Mouse (Mus musculus) cerebellum, postnatal 4 days (tissue): Measurements from ENCODE around the gene Arid1b.
"Not testable (repeated sequence)": the region's sequence is repeated elsewhere in the genome, so short reads cannot be mapped to it uniquely, and the experiment has no call there.

ENCODE experiments used
- DNase-seq, 2 experiments: peaks; one replicate each; pipeline ENCODE4 v3.0.0; 2022; ENCODE audit warnings: low spot score in 2 of 2, mixed read lengths in 1 of 2

Gene Arid1b

DNA sequence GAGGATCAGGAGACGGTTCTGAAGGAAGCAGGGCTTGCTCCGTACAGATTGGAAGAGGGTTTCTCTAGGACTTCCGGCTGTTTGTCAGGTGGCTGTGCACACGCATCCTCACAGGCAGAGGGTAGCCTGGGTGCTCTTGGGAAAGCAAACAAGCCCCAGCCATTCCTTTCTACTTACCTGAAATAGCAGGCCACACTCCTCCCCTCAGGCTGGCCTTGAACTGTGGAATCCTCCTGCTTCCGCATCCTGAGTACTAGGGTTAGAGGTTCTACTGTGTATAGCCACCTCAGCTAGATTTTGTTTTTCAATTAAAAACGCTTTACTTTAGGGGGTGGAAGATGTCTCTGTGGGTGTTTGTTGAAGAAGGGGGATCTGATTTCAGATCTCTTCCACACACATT, 90.9 kb downstream of the Arid1b start:
- no peak for DNase-seq

DNA sequence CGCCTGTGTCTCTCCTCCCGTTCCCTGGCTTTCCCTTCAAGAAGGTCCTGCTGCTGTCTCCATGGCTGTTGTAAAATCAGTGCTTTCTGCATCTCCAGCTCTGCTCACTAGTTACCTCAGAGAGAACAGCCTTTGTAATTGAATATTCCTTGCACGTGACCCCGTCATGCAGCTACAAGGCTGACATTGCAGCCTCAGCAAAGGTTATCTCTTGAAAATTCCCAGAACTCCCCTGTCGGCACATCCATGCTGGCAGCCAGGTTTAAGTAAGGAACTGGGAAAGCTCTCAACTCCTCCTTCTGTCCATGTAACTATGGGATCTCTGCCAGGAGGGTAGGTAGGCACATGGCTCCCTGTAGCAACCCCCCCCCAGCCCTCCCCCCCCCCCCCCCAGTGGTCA, 91.8 kb downstream of the Arid1b start:
- DNase-seq, result no peak

DNA sequence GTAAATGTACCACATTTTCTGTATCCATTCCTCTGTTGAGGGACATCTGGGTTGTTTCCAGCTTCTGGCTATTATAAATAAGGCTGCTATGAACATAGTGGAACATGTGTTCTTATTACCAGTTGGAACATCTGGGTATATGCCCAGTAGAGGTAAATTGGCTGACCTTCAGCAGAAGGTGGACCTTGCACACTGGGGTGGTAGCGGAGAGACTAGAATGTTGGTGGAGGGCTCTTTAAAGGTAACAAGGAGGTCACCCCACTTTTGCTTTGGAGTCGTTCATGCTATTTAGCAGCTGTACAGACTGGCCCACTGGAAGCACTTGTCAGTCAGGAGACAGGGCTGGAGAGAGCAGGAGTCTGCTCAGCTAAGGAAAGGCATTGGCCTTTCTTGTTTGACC, 94.1 kb downstream of the Arid1b start:
- not testable (repeated sequence) for DNase-seq

DNA sequence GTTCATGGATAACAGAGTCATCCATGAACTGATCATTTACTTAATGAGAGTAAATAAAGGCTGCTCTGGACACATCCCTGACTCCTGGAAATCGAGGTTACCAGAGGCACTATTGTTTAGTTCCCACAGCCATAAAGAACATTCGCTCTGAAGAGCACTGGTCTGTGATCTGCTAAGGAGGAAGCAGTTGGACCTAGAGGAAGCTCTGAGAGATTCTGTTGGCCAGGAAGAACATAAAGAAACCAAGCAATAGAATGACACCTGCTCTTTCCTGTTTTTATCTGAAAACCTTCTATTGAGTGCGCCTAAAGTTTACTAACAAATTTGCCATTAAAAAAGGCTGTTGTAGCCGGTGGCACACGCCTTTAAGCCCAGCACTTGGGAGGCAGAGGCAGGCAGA, 94.7 kb downstream of the Arid1b start:
- DNase-seq, result no peak

DNA sequence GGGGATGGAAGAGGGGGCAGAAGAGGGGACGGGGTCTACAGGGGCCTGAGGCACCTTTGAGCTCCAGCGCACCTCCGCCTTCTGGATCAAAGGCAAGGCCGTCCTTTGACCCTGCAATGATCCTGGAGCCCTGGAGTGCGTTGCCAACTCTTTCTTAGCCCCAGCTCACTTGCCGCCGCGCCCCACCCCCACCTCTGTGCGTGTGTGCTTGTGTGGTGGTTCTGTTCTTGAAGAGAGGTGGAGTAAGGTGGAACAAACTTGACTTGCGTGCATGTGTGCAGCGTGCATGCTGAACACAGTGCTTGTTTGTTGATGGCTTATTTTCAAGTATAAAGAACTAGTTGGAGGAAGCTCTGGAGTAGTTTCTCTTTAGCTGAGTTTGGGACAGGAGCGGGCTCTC, 95.4 kb downstream of the Arid1b start:
- DNase-seq, result no peak

DNA sequence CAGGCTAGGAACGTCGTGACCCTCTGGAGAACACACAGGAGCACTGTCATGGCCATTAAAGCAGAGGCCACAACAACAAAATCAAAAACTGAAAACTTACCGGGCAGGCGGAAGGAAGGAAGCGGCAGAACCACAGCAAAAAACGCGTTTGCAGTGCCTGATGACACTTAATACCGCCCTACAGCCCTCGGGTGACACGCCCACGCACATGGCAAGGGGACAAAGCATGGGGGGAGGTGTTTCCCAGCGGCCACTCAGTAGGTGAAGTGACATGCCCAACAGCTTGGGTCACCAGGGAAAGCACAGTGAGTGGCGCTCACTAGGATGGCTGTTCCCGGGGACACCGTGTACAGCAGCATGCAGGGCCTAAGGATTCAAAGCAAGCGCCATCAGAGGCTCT, 97.4 kb downstream of the Arid1b start:
- DNase-seq, result no peak

DNA sequence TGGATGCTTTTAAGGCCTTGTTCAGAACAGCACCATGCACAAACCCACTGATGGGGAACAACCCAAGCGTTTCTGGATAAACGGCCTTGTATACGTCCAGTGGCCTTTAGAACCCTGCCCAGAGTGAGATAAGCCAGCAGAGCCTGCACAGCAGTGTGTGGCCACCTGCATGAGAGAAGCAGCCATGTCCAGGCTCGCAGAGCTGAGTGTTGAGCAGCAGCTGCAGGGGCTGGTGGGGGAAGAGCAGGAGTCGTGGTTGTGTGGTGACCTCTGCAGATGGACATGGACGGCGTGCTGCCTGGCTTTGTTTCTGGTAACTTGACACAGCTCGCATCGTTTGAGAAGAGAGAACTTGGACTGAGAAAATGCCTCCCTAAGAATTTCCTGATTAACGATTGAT, 97.8 kb downstream of the Arid1b start:
- no peak for DNase-seq

DNA sequence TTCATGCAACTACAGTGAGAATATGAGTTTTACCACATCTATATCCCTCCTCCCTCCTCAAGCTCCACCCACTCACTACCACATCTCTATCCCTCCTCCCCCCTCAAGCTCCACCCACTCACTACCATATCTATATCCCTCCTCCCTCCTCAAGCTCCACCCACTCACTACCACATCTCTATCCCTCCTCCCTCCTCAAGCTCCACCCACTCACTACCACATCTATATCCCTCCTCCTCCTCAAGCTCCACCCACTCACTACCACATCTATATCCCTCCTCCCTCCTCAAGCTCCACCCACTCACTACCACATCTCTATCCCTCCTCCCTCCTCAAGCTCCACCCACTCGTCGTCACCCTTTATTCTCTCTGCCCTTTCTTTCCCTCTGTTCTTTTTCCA, 99.2 kb downstream of the Arid1b start:
- DNase-seq, result not testable (repeated sequence)

DNA sequence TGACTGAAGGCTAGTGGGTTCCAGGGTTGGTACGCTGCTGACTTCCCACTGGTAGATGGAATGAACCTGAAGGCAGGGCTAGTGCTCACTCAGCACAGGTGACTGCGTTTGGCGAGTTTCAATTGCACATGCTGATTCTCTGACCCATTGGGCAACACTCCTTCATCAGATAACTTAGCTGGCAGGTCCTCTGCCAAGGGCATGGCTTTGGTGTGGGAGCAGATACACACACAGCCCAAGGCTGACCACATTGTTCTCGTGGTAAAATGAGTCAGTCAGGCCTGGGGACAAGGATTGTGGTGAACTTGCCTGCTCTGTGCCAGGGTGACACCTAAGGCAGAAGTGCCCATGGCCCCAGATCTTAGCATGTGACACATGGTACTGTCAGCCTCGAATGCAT, 100.5 kb downstream of the Arid1b start:
- DNase-seq, result no peak

DNA sequence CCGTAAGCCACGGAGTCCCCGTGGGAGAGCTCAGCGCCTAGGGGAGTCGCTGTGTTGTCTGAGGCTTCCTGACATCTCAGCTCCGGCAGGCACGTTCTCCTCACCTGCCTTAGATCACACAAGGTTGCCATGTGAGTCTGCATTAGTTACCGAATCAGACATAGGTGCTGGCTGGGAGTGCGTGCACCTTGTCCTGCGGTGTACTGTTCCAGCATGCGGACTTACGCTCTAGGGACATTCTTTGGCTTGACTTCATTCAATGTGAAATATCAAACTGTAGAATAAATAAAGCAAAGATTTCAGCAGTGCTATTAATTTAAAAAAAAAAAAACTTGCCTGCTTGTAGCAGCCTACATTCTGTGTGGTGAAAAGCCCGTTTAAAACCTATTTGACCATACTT, 101.6 kb downstream of the Arid1b start:
- DNase-seq, result no peak

DNA sequence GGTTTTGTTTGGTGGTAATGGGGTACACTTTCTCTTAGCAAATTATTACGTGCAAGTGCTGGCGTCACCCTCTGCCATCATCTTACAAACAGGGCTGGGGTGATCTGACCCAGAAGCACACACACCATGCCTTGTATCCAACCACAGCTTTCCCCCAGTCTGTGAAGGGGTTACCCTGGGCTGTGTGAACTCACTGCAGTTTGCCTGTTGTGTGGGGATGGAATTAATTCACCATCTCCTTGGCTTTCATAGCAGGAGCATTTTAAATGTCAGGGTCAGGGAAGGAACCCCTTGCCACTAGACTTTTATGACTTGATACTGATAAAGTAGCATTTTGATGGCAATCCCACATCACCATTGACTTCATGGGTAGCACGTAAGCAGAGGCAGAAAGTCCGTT, 102.9 kb downstream of the Arid1b start:
- no peak for DNase-seq

DNA sequence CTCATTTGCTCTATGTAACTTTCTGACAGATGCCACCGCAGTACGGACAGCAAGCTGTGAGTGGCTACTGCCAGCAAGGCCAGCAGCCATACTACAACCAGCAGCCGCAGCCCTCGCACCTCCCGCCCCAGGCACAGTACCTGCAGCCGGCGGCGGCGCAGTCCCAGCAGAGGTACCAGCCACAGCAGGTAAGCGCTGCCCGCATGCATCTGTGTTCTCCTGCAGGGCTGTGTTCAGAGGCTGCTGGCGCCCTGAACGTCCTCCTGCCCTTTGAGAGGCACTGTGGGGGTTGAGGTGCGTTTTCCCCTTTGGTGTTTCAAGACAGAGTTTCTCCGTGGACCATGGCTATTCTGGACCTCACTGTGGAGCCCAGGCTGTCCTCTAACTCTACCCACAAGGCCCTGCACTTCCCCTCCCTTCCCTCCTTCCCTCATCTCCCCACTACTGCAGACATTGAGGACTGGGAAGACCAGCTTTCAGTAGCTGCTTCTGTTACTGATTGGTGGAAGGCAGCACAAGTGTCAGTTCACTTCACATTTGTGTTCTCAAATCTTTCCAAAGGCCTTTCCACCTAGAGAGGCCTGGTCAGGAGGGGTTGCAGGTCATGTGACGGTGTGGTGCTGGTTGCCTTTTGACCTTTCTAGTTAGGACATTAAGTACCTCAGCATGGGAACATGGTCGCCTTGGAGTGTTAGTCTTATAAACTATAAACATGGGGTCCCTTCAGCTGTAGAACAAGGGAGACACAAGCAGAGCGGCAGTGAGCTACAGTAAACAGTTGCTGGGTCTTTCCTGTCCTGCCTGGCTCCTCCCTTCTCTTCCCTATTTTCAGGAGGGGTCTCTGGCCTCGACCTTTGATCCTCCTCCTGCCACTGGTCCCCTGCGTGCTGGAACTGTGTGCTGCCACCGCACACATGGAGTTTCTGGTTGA, 103.7 kb downstream of the Arid1b start:
- no peak for DNase-seq

DNA sequence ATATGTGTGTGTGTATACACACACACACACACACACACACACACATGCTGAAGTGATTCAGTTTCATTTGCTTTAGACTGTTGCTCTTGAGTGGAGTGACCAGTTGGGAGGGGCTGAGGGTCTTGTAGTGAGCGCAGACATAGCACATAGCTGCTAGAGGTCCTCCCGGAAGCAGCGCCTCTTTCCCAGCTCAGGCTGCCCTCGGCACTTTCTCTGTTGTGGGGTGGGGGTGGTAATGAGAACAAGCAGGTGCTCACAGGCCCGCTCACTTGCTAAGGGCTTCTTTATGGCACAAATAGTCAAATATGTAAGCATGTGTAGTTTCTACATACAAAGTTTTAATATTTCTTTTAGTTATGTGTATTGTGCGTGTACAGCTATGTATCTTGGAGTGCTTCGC, 104.6 kb downstream of the Arid1b start:
- DNase-seq, result no peak

DNA sequence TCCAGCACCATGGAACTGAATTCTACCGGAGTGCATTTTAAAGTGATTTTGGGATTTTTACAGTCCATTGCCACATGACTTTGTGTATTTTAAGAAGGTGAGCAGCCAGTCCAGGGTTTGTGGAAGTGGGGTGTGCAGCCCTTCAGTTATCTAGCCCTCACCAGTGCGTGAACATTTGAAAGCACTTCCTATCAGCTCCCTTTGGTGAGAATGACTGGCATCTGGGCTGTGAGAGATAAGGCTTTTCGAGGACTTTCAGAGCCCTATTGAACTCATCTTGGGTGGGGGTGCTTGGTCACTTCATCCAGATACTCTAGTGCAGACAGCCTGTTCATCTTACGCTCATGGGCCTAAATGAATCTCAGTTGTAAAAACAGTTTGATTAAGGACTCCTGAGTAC, 105.1 kb downstream of the Arid1b start:
- DNase-seq, result no peak

DNA sequence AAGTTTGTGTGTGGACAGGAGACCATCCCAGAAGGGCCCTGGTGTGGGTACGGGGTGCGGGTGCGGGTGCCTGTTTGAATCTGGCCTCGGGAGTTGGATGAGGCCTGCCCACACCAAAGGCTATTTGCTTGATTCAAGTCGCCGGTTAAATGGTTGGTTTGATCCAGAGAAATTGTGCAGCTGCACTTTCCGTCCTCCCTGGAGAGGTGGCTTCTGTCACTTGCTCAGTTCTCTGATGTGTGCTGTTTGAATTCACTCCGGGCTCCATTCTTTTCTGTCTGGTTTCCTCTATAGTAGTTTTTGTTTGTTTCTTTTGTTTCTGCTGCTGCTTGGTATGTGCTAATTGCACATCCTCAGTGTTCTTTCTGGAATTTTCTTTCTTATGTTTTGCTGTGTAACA, 107.0 kb downstream of the Arid1b start:
- DNase-seq, result no peak

DNA sequence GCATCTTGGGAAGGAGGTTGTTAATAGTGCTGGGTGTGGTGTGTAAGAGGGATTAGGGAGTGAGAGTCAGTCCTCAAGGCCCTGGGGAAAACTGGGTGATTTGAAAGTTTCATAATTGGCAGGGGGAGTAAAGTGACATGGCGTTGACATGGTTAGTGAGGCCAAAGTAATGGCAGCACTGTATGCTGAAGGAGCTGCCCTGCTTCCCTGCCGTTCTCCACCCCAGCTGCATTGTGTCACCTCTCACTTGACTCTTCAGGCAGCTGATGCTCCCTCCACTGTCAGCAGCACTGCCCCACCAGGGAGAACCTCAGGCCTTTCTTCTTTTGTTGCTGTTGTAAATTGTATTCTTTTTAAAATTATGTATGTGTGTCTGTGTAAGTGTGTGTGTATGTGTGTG, 107.8 kb downstream of the Arid1b start:
- DNase-seq, result no peak

DNA sequence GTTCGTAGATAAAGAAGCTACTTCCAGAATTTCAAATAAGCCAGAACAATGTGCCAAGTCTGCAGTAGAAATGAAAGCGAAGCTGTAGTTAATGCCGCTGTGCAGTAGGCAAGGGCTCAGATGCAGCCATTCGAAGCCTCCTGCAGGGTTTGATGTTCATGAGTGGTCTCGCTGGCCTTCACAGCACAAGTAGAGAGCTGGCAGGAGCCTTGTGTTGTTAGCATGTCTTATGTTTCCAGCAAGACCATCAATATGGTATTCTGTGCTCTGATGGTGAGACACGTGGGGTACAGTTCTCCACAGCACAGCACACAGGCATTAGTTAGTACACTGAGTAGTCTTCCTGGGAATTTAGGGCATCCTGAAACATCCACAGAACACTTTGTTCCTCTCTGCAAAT, 111.6 kb downstream of the Arid1b start:
- DNase-seq, result no peak

DNA sequence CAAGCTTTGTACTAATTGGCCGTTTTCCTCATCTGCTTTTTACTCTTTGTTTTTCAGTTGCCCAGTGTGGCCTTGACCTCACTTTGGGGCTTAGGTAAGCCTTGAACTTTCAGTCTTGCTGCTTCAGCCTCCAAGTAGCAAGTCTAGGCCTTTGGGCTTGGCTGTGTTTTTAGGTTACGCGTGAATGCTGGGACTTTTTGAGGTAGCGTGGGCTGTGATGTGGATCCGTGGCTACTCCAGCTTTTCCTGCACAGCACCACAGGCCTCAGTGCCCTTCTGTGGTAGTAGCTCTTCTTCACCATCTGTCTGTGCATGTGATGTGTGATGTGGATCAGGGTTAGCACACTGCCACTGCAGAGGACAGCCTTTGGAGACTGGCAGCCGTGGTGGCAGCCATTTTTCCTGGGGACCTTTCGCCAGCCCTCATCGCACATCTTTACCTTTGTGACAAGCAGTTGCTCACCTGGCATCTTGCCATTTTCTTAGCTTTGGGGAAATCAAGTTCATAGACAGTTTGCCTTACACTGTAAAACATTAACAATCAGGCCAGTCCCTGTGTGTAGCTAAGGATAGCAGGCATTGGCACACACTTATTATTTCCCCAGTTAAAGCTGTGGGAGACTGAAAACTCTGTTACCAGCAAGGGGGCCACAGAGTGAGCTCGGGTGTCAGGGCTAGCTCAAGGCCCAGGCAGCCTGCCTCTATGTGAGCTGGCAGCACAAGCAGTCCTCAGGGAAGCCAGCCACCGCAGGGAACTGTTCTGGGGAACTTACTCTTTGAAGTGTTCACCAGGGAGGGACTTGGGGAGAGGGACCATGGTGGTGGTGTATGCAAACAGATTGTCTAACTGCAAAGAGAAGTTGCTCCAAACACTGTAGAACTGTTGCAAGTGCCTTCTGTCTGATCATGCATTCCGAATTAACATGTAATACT, 112.4 kb downstream of the Arid1b start:
- no peak for DNase-seq

DNA sequence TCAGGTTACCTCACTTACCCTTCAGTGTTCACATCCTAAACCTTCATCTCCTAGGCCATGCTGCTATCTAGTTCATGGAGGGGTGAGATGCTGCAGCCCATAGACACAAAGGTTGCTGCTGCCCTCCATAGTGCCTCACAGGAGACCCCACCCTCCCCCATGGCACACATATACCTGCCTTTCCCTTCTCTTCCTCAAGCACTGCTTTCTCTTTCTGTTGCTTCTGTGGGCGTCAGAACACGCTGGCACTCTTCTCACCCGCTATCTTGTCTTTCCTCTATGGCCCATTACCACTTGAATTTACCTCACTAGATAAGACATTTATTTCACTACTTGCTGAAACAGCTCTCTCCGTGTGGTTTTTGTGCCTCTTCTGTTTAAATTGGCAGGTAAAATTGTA, 113.4 kb downstream of the Arid1b start:
- no peak for DNase-seq

DNA sequence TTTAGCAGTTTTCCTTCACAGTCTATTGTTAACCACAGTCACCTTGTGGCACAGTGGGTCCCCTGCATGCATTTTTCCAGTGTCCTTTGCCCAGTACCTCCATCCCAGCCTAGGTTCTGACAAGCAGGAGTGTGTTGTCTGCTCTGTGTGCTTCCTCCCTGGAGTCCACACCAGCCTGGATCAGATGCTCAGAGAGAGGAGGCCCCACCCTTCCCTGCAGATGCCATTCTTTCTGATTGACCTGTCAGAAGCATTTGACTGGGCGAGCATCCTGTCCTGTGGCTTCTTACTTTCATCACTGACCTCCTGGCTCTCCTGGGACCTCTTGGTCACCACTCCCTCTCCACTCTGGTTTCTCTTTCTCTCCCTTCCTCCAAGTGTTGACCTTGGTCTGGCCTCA, 113.9 kb downstream of the Arid1b start:
- DNase-seq, result no peak

DNA sequence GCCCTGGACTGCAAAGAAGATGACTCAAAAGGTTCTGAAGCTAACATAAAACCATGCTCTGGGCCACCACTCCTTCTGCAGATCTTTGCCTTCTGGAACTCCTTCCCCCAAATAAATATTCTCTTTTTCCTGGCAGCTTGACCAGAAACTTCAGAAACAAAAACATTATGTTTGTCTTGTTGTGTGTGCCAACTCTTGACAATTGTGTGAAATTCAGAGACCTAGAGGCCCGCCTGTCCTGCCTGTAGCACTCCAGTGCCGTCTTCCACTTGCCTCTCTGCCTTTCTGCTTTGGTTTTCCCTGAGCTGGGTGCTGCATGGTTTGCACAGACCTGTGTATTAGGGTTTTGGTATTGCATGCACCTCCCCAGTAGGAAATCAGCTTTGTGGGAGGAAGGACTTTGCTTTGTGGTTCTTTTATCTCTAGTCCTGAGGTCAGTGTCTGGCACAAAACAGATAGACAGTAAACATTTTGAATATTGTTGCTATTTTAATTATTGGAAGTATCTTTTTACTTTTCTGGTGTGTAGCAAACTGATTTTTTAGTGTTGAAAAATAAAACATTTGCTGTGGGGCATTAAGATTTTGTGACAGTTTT, 114.5 kb downstream of the Arid1b start:
- DNase-seq, result no peak

DNA sequence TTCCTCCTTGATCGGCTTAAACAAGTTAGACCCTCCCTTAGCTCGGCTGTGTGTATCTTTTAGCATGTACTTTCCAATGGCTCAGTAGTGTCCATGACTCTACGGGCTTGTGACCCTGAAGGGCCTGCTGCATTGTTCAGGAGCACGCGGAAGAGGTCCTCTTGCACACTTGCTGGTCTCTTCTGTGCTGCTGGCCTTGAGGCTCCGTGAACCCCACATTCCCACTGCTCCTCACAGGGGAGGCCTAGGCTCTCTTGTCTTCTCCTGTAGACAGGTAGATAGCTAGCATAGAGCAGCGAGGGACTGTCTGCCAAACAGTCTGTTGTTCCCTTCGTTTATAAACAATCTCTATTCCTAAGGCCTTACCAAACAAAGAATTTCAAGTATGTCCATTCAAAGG, 115.2 kb downstream of the Arid1b start:
- no peak for DNase-seq
